Mouse (Mus musculus) naive thymus-derived CD4-positive, alpha-beta T cell, adult 2 months (primary cell): ENCODE measurements around the gene Cdyl.

Source experiments
- DNase-seq: peaks from one replicate; pipeline ENCODE4 v3.0.0-alpha.2; 2011; ENCODE audit warnings: low read depth

The Cdyl gene

GRCm38 (mm10) chr13:35659406-35659985, at the start of gene Cdyl:
Cdyl (plus strand) TSS chr13:35659833.
- no peak for DNase-seq

GRCm38 (mm10) chr13:35610718-35611117, 48.9 kb upstream of the Cdyl start:
- DNase-seq, result no peak

DNA sequence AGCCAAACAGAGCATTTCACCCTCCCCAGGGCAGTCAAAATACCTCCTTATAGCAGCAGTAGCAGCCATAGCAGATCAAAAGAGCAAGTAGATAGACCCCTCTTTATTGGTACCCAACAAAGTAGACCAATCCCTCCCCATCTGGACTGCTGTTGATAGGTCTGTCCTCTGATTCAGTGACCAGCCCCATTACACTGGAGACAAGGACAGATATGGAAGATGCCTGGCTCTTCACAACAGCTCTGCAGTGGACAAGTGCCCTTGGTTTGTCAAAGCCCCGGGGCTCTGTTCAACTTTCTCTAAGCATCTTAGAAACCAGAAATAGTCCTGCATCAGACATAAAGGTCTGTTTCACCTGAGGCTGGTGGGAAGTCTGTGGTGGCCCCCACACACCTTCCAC, 47.1 kb upstream of the Cdyl start:
- DNase-seq, result no peak

DNA sequence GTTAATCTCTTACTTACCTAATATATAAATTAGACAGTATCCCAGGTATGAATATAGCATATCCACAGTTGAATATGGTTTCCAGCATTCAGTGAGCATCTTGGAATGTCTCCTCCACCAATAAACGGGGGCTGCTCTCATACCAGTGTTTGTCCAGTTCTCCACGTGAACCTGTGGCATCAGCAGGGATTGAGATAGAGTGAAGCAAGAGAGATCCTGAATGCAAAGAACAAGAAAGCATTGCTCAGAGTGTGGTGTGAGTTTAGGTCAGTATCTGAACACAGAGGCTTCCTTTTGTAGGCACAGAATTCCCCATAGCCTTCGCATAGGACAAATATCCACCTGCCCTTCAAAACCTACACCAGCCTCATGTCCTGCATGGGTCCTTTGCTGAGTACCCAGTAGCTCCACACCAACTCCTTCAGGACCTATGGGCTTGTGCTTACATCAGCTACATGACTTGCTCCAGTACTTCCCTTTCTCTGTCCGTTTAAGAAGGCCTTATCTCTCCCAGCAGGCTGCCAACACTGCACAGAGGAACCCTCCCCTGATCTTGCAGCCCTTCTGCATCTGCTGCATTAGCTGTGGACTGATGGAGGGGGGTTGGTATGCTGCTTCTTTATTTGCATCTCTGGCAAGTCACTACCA, 44.7 kb upstream of the Cdyl start:
- no peak for DNase-seq

- no peak for DNase-seq
Observed at GRCm38 (mm10) chr13:35616524-35617099, 43.0 kb upstream of the Cdyl start.

DNA sequence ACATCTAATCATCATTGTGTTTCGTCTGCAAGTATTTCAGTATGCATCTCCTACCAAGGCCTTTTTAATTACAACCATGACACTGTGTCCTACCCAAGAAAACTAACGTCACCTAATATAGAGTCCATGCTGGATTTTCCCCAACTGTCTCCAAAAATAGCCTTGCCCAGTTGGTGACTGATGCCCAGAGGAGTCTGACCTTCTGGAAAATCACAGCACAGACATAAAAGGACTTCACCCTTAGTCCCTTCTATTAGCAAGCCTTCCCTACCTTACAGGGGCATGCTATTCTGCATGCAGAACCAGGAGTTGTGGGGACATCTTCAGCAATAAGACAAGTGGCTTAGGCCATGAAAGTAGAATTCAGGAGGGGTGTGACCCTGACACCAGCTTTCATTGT, 40.3 kb upstream of the Cdyl start:
- DNase-seq, result no peak

- no peak for DNase-seq
Observed at GRCm38 (mm10) chr13:35620756-35621155, 38.9 kb upstream of the Cdyl start.

DNA sequence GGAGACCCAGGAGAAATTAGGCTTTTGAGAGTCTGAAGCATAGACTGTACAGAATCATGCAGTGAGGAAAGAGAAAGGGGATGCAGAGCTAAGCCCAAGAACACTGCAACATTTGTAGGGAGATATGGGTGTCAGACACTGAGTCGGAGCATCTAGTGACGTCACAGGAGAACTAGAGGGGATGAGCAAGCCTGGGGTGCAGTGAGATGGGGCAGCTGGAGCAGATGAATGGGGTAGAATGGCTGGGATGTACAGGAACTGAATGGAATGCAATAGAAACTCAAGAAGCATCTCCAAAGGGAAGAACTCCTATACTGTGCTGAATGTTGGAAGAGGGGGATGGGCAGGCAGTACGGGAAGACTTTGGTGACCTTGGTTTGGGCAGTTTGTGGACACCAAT, 34.8 kb upstream of the Cdyl start:
- no peak for DNase-seq

DNA sequence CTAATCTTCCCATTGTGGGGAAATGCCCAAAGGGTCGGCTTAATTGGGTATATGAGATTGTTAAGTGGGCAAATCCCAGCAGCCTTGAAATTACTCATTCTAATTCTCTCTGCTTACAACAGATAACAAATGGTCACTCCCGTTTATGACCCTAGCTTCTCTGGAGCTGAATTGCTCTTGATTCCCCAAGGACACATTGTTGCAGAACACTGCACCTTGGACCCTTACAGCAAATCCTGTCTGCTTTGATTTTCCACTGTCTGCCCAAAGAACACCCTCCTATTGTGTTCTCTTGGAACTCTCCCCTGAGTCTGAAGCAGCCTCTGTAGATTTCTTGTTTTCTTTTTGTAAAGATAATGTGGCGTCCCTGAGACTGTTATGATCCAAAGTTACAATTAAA, 34.1 kb upstream of the Cdyl start:
- DNase-seq, result no peak

DNA sequence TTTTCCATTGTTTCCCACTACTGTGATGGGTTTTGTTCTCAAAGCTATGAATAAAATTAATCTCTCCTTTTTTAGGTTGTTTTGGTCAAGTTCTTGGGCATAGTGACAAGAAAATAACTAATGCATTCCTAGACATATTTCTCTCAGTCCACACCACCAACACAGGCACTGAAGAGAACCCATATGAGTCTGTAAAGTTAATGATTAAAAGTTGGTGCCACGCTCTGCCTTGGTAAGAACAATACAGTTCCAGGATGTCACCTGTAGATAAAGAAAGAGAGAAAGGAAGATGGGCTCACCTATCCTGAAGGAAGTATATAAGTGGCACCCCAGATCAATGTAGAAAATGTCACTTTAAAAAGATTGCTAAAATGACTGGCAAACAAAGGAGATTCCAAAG, 32.3 kb upstream of the Cdyl start:
- DNase-seq, result no peak

GRCm38 (mm10) chr13:35647132-35647823, 12.4 kb upstream of the Cdyl start:
- no peak for DNase-seq

GRCm38 (mm10) chr13:35650284-35650872, 9.3 kb upstream of the Cdyl start:
- no peak for DNase-seq

DNA sequence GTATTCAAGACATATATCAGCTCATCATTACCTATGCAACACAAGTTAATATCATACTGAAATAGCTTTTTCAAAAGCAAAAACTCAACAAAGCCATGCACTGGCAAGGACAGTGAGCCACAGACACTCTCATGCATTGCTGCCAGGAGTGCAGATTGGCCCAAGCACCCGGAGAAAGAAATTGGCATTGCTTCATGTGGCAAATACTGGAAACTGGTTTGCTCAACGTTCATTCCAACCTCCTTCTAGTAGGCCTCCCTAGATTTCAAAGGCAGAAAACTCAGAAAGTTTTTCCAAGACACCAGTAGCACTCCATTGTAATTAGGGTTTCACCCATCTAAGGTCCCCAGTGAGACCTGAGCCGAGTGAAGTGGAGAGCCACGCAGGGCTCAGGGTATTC, 6.8 kb upstream of the Cdyl start:
- DNase-seq, result no peak

- no peak for DNase-seq
Observed at GRCm38 (mm10) chr13:35656853-35657252, 2.8 kb upstream of the Cdyl start.

DNA sequence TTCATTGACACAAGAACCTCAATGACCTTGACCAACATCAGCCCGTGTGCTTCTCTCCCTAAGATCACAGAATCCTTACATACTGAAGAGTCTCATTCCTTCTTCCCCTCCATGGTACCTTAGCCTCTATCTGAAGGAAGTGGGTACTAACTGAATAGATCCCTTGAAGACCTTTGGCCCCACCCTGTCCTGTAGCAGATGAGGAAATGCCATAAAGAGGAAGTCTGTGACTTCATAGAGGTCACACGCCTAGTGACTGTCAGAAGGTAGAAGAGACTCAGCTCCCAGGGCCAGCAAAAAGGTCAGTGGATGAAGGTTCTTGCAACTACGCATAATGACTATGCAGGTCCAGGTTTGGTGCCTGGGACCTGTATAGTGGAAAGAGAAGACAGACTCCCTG, 5.8 kb downstream of the Cdyl start:
- DNase-seq, result peak; percentile 2

- no peak for DNase-seq
Observed at GRCm38 (mm10) chr13:35669910-35670469, 10.4 kb downstream of the Cdyl start.

DNA sequence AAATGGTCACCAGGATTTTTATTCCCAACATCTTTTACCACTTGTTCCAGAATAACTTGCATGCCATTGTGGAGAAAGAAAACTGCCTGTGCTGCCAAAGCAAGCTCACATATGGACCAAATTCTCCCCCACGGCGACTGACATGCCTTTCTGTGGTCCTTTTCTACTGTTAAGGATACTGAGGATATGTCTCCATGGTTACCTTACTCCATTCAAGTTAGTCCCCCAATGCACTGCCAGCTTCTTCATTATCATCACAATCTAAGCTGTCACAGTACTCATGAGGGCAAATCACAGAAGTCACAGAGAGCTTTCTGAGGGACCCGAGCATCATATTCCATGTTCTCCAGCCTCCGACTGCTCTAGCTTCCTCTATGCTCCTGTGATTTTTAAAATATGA, 11.2 kb downstream of the Cdyl start:
- DNase-seq, result no peak

GRCm38 (mm10) chr13:35676921-35677320, 17.3 kb downstream of the Cdyl start:
- no peak for DNase-seq

- DNase-seq, result no peak
Observed at GRCm38 (mm10) chr13:35677433-35678051, 17.9 kb downstream of the Cdyl start.

DNA sequence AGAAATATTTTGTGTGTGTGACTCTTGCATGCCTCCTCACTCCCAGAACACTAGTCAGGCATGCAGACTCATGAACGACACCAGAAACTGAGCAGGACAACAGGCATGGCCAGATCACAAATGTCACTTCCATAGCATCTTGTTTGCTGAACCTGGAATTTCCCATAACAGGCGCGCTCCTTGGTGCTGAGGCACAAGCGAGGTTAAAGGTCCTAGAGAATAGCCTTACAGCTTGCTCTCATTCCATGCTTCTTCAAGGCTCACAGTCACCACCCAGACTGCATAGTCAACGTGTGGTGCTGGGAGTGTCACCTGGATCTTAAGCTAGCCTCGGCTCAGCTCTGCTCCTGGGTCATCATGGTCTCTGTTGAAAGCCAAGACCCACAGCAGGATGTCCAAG, 19.1 kb downstream of the Cdyl start:
- no peak for DNase-seq

- DNase-seq, result no peak
Observed at GRCm38 (mm10) chr13:35681361-35681760, 21.7 kb downstream of the Cdyl start.

DNA sequence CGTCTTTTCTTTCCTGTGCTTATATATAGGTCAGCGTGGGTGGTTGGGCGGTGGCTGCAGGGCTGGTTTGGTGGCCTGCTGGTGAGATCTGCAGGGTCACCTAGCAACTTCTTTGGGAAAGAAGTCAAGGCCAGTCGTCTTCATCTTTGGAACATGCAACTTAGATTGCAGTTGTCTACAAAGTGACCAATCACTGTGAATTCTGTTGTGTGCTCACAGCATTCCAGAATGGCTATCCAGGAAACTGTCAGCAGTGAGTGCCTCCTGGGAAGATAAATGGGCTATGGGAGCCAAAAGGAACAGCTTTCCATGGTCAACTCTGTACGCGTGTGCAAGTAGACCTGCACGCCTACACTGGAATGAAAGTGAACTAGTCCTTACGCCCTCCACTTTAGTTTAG, 26.6 kb downstream of the Cdyl start:
- no peak for DNase-seq
